Mouse (Mus musculus) kidney, embryonic 15.5 days (tissue): ENCODE measurements around the gene Fbxl2. TPM values are rescaled to one million over a fixed set of nuclear protein-coding genes. Genes with fewer than 3 reads are reported as not detected.

Source experiments
- ATAC-seq: fragments of 200-750 bp; cut with Nextera tagmentation; replicated peaks from 2 replicates; pipeline ENCODE4 v1.8.0; 2017; ENCODE audit warnings: moderate TSS enrichment; ENCODE audit not compliant: low FRiP score
- H3K27ac ChIP-seq: fragments of 300-500 bp; sonication (generic); 2 replicates; pipeline ENCODE4 v1.5.1; 2015; ENCODE audit warnings: mild to moderate bottlenecking, inconsistent platforms
- H3K27me3 ChIP-seq: fragments of 300-500 bp; sonication (generic); 2 replicates; pipeline ENCODE4 v1.6.1; 2015; ENCODE audit warnings: inconsistent platforms
- H3K36me3 ChIP-seq: fragments of 300-500 bp; sonication (generic); 2 replicates; pipeline ENCODE4 v1.6.1; 2015; ENCODE audit warnings: inconsistent platforms
- H3K4me1 ChIP-seq: fragments of 300-500 bp; sonication (generic); 2 replicates; pipeline ENCODE4 v1.6.1; 2015; ENCODE audit warnings: inconsistent platforms
- H3K4me2 ChIP-seq: fragments of 300-500 bp; sonication (generic); 2 replicates; pipeline ENCODE4 v1.6.1; 2015; ENCODE audit warnings: moderate library complexity, mild to moderate bottlenecking, inconsistent platforms
- H3K4me3 ChIP-seq: fragments of 300-500 bp; sonication (generic); replicated peaks from 2 replicates; pipeline ENCODE4 v1.5.1; 2015; ENCODE audit warnings: mild to moderate bottlenecking, inconsistent platforms
- H3K9ac ChIP-seq: fragments of 300-500 bp; sonication (generic); 2 replicates; pipeline ENCODE4 v1.6.1; 2015; ENCODE audit warnings: mild to moderate bottlenecking, inconsistent platforms
- H3K9me3 ChIP-seq: fragments of 300-500 bp; sonication (generic); replicated peaks from 2 replicates; pipeline ENCODE4 v1.6.1; 2016; ENCODE audit warnings: inconsistent platforms
- WGBS: fragments of 180-500 bp; shearing (Covaris S2); methylation state at CpG from one replicate; pipeline ENCODE4 v1.1.7; 2015; ENCODE audit warnings: mixed read lengths; 5-methylcytosine and 5-hydroxymethylcytosine counted together
- polyA plus RNA-seq: library from polyadenylated mRNA; unstranded; fragments of >200 nt; fragmentation: Nextera tagmentation; extraction: Ambion mirVana; gene quantifications from 2 replicates; pipeline ENCODE4 v1.2.1, GENCODE M21; 2015

The Fbxl2 gene
- polyA plus RNA-seq, 1 experiment from 2014 or later: 5.0 TPM

GRCm38 (mm10) chr9:113981099-113981880 is 64.7 kb downstream of the Fbxl2 start:
- Histone ChIP-seq H3K27ac (no peak overlapping the region), H3K36me3 (peaks cover 41% of the 10 kb centered on the region), H3K4me2 (no peak overlapping the region), H3K4me3 (no peak overlapping the region), H3K27me3 (no peaks in the 10 kb centered on the region), H3K9ac (no peak overlapping the region), H3K4me1 (peaks cover 10% of the 10 kb centered on the region), H3K9me3 (no peaks in the 10 kb centered on the region)
- WGBS: 69% methylated on average over 16 of the region's 16 CpGs
- ATAC-seq: no peak

- Histone ChIP-seq H3K9ac (no peak overlapping the region), H3K4me1 (peaks cover 10% of the 10 kb centered on the region), H3K27ac (no peak overlapping the region), H3K36me3 (peaks cover 61% of the 10 kb centered on the region), H3K9me3 (no peaks in the 10 kb centered on the region), H3K27me3 (no peaks in the 10 kb centered on the region), H3K4me2 (no peak overlapping the region), H3K4me3 (no peak overlapping the region)
- ATAC-seq: no peak
- WGBS: 59% methylated on average over 13 of the region's 13 CpGs
Observed at GRCm38 (mm10) chr9:113979356-113979755, 66.6 kb downstream of the Fbxl2 start.

GRCm38 (mm10) chr9:113978656-113979055 is 67.3 kb downstream of the Fbxl2 start:
- WGBS: 60% methylated on average over 7 of the region's 7 CpGs
- Histone ChIP-seq H3K27me3 (no peaks in the 10 kb centered on the region), H3K27ac (no peak overlapping the region), H3K4me2 (no peak overlapping the region), H3K9ac (no peak overlapping the region), H3K4me3 (no peak overlapping the region), H3K4me1 (peaks cover 10% of the 10 kb centered on the region), H3K9me3 (no peaks in the 10 kb centered on the region), H3K36me3 (peaks cover 68% of the 10 kb centered on the region)
- ATAC-seq: no peak

GRCm38 (mm10) chr9:113977225-113977840 is 68.7 kb downstream of the Fbxl2 start:
- Histone ChIP-seq H3K4me3 (no peak overlapping the region), H3K36me3 (peaks cover 80% of the 10 kb centered on the region), H3K9ac (no peak overlapping the region), H3K4me2 (no peak overlapping the region), H3K4me1 (peaks cover 10% of the 10 kb centered on the region), H3K9me3 (no peaks in the 10 kb centered on the region), H3K27ac (0 out of 2 replicates have a peak overlapping the region, but pooled peaks have one; percentile 10), H3K27me3 (no peaks in the 10 kb centered on the region)
- ATAC-seq: peak; percentile 41; the same call in 1 of the 2 replicates
- 69% methylated on average over 11 of the region's 11 CpGs for WGBS

GRCm38 (mm10) chr9:113976264-113976663 is 69.7 kb downstream of the Fbxl2 start:
- no peak overlapping the region for H3K27ac ChIP-seq
- 91% methylated on average over 10 of the region's 10 CpGs for WGBS
- no peak overlapping the region for H3K4me2 ChIP-seq
- H3K9me3 ChIP-seq: no peaks in the 10 kb centered on the region
- no peak overlapping the region for H3K9ac ChIP-seq
- H3K4me3 ChIP-seq: no peak overlapping the region
- H3K36me3 ChIP-seq: peaks cover 82% of the 10 kb centered on the region
- peaks cover 10% of the 10 kb centered on the region for H3K4me1 ChIP-seq
- no peak for ATAC-seq
- H3K27me3 ChIP-seq: no peaks in the 10 kb centered on the region

- WGBS: 68% methylated on average over 7 of the region's 7 CpGs
- H3K4me2 ChIP-seq: no peak overlapping the region
- peaks cover 89% of the 10 kb centered on the region for H3K36me3 ChIP-seq
- H3K9me3 ChIP-seq: no peaks in the 10 kb centered on the region
- H3K4me1 ChIP-seq: peaks cover 10% of the 10 kb centered on the region
- ATAC-seq: no peak
- H3K4me3 ChIP-seq: no peak overlapping the region
- H3K9ac ChIP-seq: no peak overlapping the region
- H3K27me3 ChIP-seq: no peaks in the 10 kb centered on the region
- H3K27ac ChIP-seq: no peak overlapping the region
Observed at GRCm38 (mm10) chr9:113975442-113975841, 70.5 kb downstream of the Fbxl2 start.

GRCm38 (mm10) chr9:113974945-113975344 is 71.0 kb downstream of the Fbxl2 start:
- no peaks in the 10 kb centered on the region for H3K9me3 ChIP-seq
- no peak overlapping the region for H3K4me3 ChIP-seq
- no peak overlapping the region for H3K4me2 ChIP-seq
- ATAC-seq: no peak
- peaks cover 10% of the 10 kb centered on the region for H3K4me1 ChIP-seq
- H3K9ac ChIP-seq: no peak overlapping the region
- H3K36me3 ChIP-seq: peaks cover 93% of the 10 kb centered on the region
- no peaks in the 10 kb centered on the region for H3K27me3 ChIP-seq
- no peak overlapping the region for H3K27ac ChIP-seq
- WGBS: 85% methylated on average over 4 of the region's 4 CpGs

- Histone ChIP-seq H3K9ac (no peak overlapping the region), H3K27ac (no peak overlapping the region), H3K4me1 (0 out of 2 replicates have a peak, but pooled peaks cover 2% of the 10 kb centered on the region), H3K4me3 (no peak overlapping the region), H3K9me3 (no peaks in the 10 kb centered on the region), H3K27me3 (no peaks in the 10 kb centered on the region), H3K4me2 (no peak overlapping the region), H3K36me3 (peaks cover 93% of the 10 kb centered on the region)
- 91% methylated on average over 4 of the region's 4 CpGs for WGBS
- no peak for ATAC-seq
Observed at GRCm38 (mm10) chr9:113973857-113974256, 72.1 kb downstream of the Fbxl2 start.

- Histone ChIP-seq H3K27me3 (no peaks in the 10 kb centered on the region), H3K9me3 (no peaks in the 10 kb centered on the region), H3K4me1 (no peaks in the 10 kb centered on the region), H3K36me3 (peaks cover 94% of the 10 kb centered on the region), H3K27ac (no peak overlapping the region), H3K4me2 (no peak overlapping the region), H3K9ac (no peak overlapping the region), H3K4me3 (no peak overlapping the region)
- no peak for ATAC-seq
- 73% methylated on average over 8 of the region's 8 CpGs for WGBS
Observed at GRCm38 (mm10) chr9:113971615-113972014, 74.4 kb downstream of the Fbxl2 start.

- Histone ChIP-seq H3K27me3 (no peaks in the 10 kb centered on the region), H3K9ac (no peak overlapping the region), H3K9me3 (no peaks in the 10 kb centered on the region), H3K4me2 (no peak overlapping the region), H3K36me3 (peaks cover 92% of the 10 kb centered on the region), H3K4me3 (no peak overlapping the region), H3K27ac (no peak overlapping the region), H3K4me1 (no peaks in the 10 kb centered on the region)
- ATAC-seq: 0 out of 2 replicates have a peak, but pooled peaks have one; percentile 37
- WGBS: 79% methylated on average over 14 of the region's 14 CpGs
Observed at GRCm38 (mm10) chr9:113970041-113970440, 76.0 kb downstream of the Fbxl2 start.

- Histone ChIP-seq H3K4me2 (no peak overlapping the region), H3K27ac (no peak overlapping the region), H3K9ac (no peak overlapping the region), H3K4me1 (no peaks in the 10 kb centered on the region), H3K36me3 (peaks cover 92% of the 10 kb centered on the region), H3K4me3 (no peak overlapping the region), H3K27me3 (no peaks in the 10 kb centered on the region), H3K9me3 (no peaks in the 10 kb centered on the region)
- no peak for ATAC-seq
- WGBS: 93% methylated on average over 8 of the region's 8 CpGs
Observed at GRCm38 (mm10) chr9:113969399-113969798, 76.6 kb downstream of the Fbxl2 start.

GRCm38 (mm10) chr9:113968967-113969366 is 77.0 kb downstream of the Fbxl2 start:
- no peak overlapping the region for H3K4me3 ChIP-seq
- H3K4me1 ChIP-seq: no peaks in the 10 kb centered on the region
- no peak overlapping the region for H3K4me2 ChIP-seq
- H3K9ac ChIP-seq: no peak overlapping the region
- ATAC-seq: peak; percentile 92
- H3K36me3 ChIP-seq: peaks cover 92% of the 10 kb centered on the region
- no peaks in the 10 kb centered on the region for H3K9me3 ChIP-seq
- WGBS: 94% methylated on average over 7 of the region's 7 CpGs
- no peaks in the 10 kb centered on the region for H3K27me3 ChIP-seq
- no peak overlapping the region for H3K27ac ChIP-seq
